Mouse (Mus musculus) cerebellum, adult 11-12 months (tissue): ENCODE data around the gene A530032D15Rik.
"Not testable (repeated sequence)": the region's sequence is repeated elsewhere in the genome, so short reads cannot be mapped to it uniquely, and the experiment has no call there.

Experiments used
- DNase-seq: peaks from one replicate; pipeline ENCODE4 v3.0.0; 2022

A530032D15Rik gene

GRCm38 (mm10) chr1:85109753-85110152, at the start of gene A530032D15Rik:
TSS of gene A530032D15Rik (minus strand) at chr1:85109853.
- DNase-seq = not testable (repeated sequence)

GRCm38 (mm10) chr1:85155151-85155550, 45.5 kb upstream of the A530032D15Rik start:
- DNase-seq = not testable (repeated sequence)

GRCm38 (mm10) chr1:85133671-85134070, 24.0 kb upstream of the A530032D15Rik start:
- DNase-seq = not testable (repeated sequence)

- not testable (repeated sequence) for DNase-seq
Observed at GRCm38 (mm10) chr1:85121841-85122240, 12.2 kb upstream of the A530032D15Rik start.

GRCm38 (mm10) chr1:85118341-85118740, 8.7 kb upstream of the A530032D15Rik start:
- DNase-seq = not testable (repeated sequence)

GRCm38 (mm10) chr1:85117537-85117936, 7.9 kb upstream of the A530032D15Rik start:
- not testable (repeated sequence) for DNase-seq

- not testable (repeated sequence) for DNase-seq
Observed at GRCm38 (mm10) chr1:85114666-85115402, 5.2 kb upstream of the A530032D15Rik start.

GRCm38 (mm10) chr1:85114078-85114477, 4.4 kb upstream of the A530032D15Rik start:
- DNase-seq = not testable (repeated sequence)

GRCm38 (mm10) chr1:85112889-85113288, 3.2 kb upstream of the A530032D15Rik start:
- DNase-seq = not testable (repeated sequence)

- DNase-seq = not testable (repeated sequence)
Observed at GRCm38 (mm10) chr1:85112266-85112665, 2.6 kb upstream of the A530032D15Rik start.

- DNase-seq = not testable (repeated sequence)
Observed at GRCm38 (mm10) chr1:85111572-85111971, 1.9 kb upstream of the A530032D15Rik start.

GRCm38 (mm10) chr1:85110876-85111275, 1.2 kb upstream of the A530032D15Rik start:
- DNase-seq = not testable (repeated sequence)

GRCm38 (mm10) chr1:85106013-85106412, 3.6 kb downstream of the A530032D15Rik start:
- not testable (repeated sequence) for DNase-seq

GRCm38 (mm10) chr1:85105336-85105735, 4.3 kb downstream of the A530032D15Rik start:
- DNase-seq = not testable (repeated sequence)

GRCm38 (mm10) chr1:85101754-85102153, 7.9 kb downstream of the A530032D15Rik start:
- not testable (repeated sequence) for DNase-seq

- DNase-seq = not testable (repeated sequence)
Observed at GRCm38 (mm10) chr1:85099864-85100263, 9.8 kb downstream of the A530032D15Rik start, which contains the start of gene Gm10553. TSS of gene Gm10553 (plus strand) at chr1:85100164.

GRCm38 (mm10) chr1:85099081-85099480, 10.6 kb downstream of the A530032D15Rik start:
- DNase-seq = not testable (repeated sequence)

GRCm38 (mm10) chr1:85093011-85093572, 16.6 kb downstream of the A530032D15Rik start:
- DNase-seq = not testable (repeated sequence)

- not testable (repeated sequence) for DNase-seq
Observed at GRCm38 (mm10) chr1:85092169-85092568, 17.5 kb downstream of the A530032D15Rik start.

GRCm38 (mm10) chr1:85086211-85086610, 23.4 kb downstream of the A530032D15Rik start:
- not testable (repeated sequence) for DNase-seq

- not testable (repeated sequence) for DNase-seq
Observed at GRCm38 (mm10) chr1:85084803-85085202, 24.9 kb downstream of the A530032D15Rik start.

- not testable (repeated sequence) for DNase-seq
Observed at GRCm38 (mm10) chr1:85073099-85073498, 36.6 kb downstream of the A530032D15Rik start.

GRCm38 (mm10) chr1:85071690-85072089, 38.0 kb downstream of the A530032D15Rik start:
- not testable (repeated sequence) for DNase-seq

GRCm38 (mm10) chr1:85035801-85036200, 73.9 kb downstream of the A530032D15Rik start:
- not testable (repeated sequence) for DNase-seq
